Comparison of ENCODE assay signal across 13 mouse cellular contexts in the genomic region with DNA sequence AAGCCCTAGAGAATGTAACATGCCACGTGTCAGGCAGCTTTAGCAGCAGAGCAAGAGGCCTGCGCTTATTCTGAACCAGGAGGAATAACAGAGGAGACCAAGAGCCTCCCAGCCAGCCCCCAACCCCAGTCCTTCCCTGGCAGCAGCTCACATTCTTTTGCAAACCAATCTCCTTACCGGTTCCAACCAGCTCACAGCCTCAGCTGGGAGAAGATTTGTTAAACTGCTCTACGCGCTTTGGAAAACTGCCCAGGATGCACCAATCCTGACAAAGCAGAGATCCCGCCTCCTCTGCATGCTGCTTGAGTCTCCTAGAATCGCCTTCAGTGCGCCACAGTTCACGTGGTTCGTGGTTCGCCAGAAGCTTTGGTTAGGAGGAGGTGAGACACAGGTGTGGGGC. TPM values are rescaled to one million over a fixed set of nuclear protein-coding genes. Genes with fewer than 3 reads are reported as not detected.
DNase-seq lines count a peak whose midpoint lies in the region; ATAC-seq lines count a peak whose summit lies in the region.
"Had no signal": no experiment of that assay in that cellular context is flagged by ENCODE, and none has a peak within 500 bp of the region (broad histone marks: within the 10 kb centered on the region; RNA-seq: fewer than 3 reads in every experiment).

No protein-coding gene starts in this region.

- H3K27ac ChIP-seq in midbrain, embryonic 11.5 days (ENCODE audit: low read depth, low read length) = no peak overlapping the region
- no peak overlapping the region for H3K27ac ChIP-seq in midbrain, embryonic 16.5 days (ENCODE audit: low read length)
- no peak overlapping the region for H3K27ac ChIP-seq in hindbrain, embryonic 16.5 days (ENCODE audit: low read depth, low read length)
- H3K27ac ChIP-seq: liver, embryonic 15.5 days had no signal

- no peak for ATAC-seq in midbrain, embryonic 11.5 days (ENCODE audit: low FRiP score)
- ATAC-seq in midbrain, embryonic 16.5 days = no peak
- ATAC-seq in hindbrain, embryonic 16.5 days = peak; percentile 69
- ATAC-seq in CD4-positive, CD25-positive, alpha-beta regulatory T cell, adult 4 months = no peak

- 50% methylated on average over 11 of the region's 11 CpGs for WGBS in midbrain, embryonic 11.5 days
- WGBS in midbrain, embryonic 16.5 days = 43% methylated on average over 11 of the region's 11 CpGs
- 33% methylated on average over 11 of the region's 11 CpGs for WGBS in hindbrain, embryonic 16.5 days

- no peaks in the 10 kb centered on the region for H3K36me3 ChIP-seq in midbrain, embryonic 11.5 days (ENCODE audit: control insufficient read depth, insufficient read depth, low read length)
- no peaks in the 10 kb centered on the region for H3K36me3 ChIP-seq in midbrain, embryonic 16.5 days (ENCODE audit: control insufficient read depth, insufficient read depth, low read length)
- H3K36me3 ChIP-seq in hindbrain, embryonic 16.5 days (ENCODE audit: control insufficient read depth, insufficient read depth, low read length) = no peaks in the 10 kb centered on the region
- H3K36me3 ChIP-seq: liver, embryonic 15.5 days had no signal

- H3K27me3 ChIP-seq in midbrain, embryonic 11.5 days (ENCODE audit: control insufficient read depth, insufficient read depth, low read length) = peaks cover 11% of the 10 kb centered on the region; the same call in 1 of the 2 replicates
- peaks cover 4% of the 10 kb centered on the region for H3K27me3 ChIP-seq in midbrain, embryonic 16.5 days (ENCODE audit: control insufficient read depth, insufficient read depth, low read depth, low read length)
- no peaks in the 10 kb centered on the region; the same call in 1 of the 2 replicates for H3K27me3 ChIP-seq in hindbrain, embryonic 16.5 days (replicated peaks; ENCODE audit: control insufficient read depth, insufficient read depth, low read length)

- no peaks in the 10 kb centered on the region for H3K9me3 ChIP-seq in midbrain, embryonic 11.5 days (ENCODE audit: control insufficient read depth, low read length)
- no peaks in the 10 kb centered on the region for H3K9me3 ChIP-seq in midbrain, embryonic 16.5 days (replicated peaks; ENCODE audit: control insufficient read depth, low read length, poor library complexity, severe bottlenecking)
- H3K9me3 ChIP-seq in hindbrain, embryonic 16.5 days (ENCODE audit: control insufficient read depth, low read length) = no peaks in the 10 kb centered on the region
- H3K9me3 ChIP-seq: liver, embryonic 15.5 days had no signal

- H3K4me3 ChIP-seq in midbrain, embryonic 11.5 days (ENCODE audit: low read depth, low read length) = no peak overlapping the region
- H3K4me3 ChIP-seq in midbrain, embryonic 16.5 days (ENCODE audit: low read depth, low read length) = no peak overlapping the region
- H3K4me3 ChIP-seq in hindbrain, embryonic 16.5 days (ENCODE audit: low read length) = no peak overlapping the region
- H3K4me3 ChIP-seq: erythroblast, embryonic 14.5 days; liver, embryonic 15.5 days had no signal

- H3K4me1 ChIP-seq in midbrain, embryonic 11.5 days (ENCODE audit: control insufficient read depth, insufficient read depth, low read length) = peaks cover 16% of the 10 kb centered on the region
- H3K4me1 ChIP-seq in midbrain, embryonic 16.5 days (ENCODE audit: control insufficient read depth, insufficient read depth, low read length) = peaks cover 5% of the 10 kb centered on the region; the same call in 1 of the 2 replicates
- H3K4me1 ChIP-seq in hindbrain, embryonic 16.5 days (ENCODE audit: control insufficient read depth, insufficient read depth, low read depth, low read length) = peaks cover 6% of the 10 kb centered on the region
- H3K4me1 ChIP-seq: liver, embryonic 15.5 days had no signal

- H3K9ac ChIP-seq in midbrain, embryonic 11.5 days (ENCODE audit: low read length) = no peak overlapping the region
- no peak overlapping the region for H3K9ac ChIP-seq in midbrain, embryonic 16.5 days (ENCODE audit: low read depth, low read length)
- H3K9ac ChIP-seq in hindbrain, embryonic 16.5 days (ENCODE audit: low read depth, low read length) = no peak overlapping the region
- H3K9ac ChIP-seq: liver, embryonic 15.5 days had no signal

- no peak overlapping the region for H3K4me2 ChIP-seq in midbrain, embryonic 11.5 days
- no peak overlapping the region for H3K4me2 ChIP-seq in midbrain, embryonic 16.5 days (ENCODE audit: low read length)
- no peak overlapping the region for H3K4me2 ChIP-seq in hindbrain, embryonic 16.5 days (ENCODE audit: low read length)
- H3K4me2 ChIP-seq: heart, embryonic 11.5 days; liver, embryonic 15.5 days had no signal

- DNase-seq in frontal cortex, postnatal 36 days (ENCODE audit: low spot score in 2 of 2) = peak; percentile 11 to 35
- DNase-seq in frontal cortex, postnatal 25 days (ENCODE audit: low spot score in 2 of 2) = no peak
- peak; percentile 64 for DNase-seq in midbrain, embryonic 11.5 days (ENCODE audit: low spot score, missing footprints)
- peak; percentile 23 for DNase-seq in right cerebral cortex, postnatal 25 days
- DNase-seq in gastrocnemius, postnatal 10 days = no peak
- DNase-seq: kidney, adult 18-20 months had no signal

RNA-seq across cellular contexts. Expression of a gene that starts 51.8 kb away (rescaled TPM):
- polyA plus RNA-seq in midbrain, embryonic 11.5 days (2014; fragmentation: Nextera tagmentation; extraction: Ambion mirVana) = not detected in 2 replicates
- not detected in 2 replicates for polyA plus RNA-seq in midbrain, embryonic 16.5 days (2015; fragmentation: Nextera tagmentation; extraction: Ambion mirVana)
- not detected in 2 replicates for polyA plus RNA-seq in hindbrain, embryonic 16.5 days (2015; fragmentation: Nextera tagmentation; extraction: Ambion mirVana)
- polyA plus RNA-seq in CD4-positive, CD25-positive, alpha-beta regulatory T cell, adult 4 months (2017; shearing (Covaris generic)) = not detected
- total RNA-seq in gastrocnemius, postnatal 10 days (2021) = not detected
- total RNA-seq: layer of hippocampus, postnatal 25 days had no signal
- polyA plus RNA-seq: erythroblast, embryonic 14.5 days; heart, embryonic 11.5 days; liver, embryonic 15.5 days had no signal

Comparison
In these comparisons a context has a peak if more than half of its experiments do, and no peak if none do; other contexts are left out.
1. DNase-seq: peak in frontal cortex, postnatal 36 days (2 of 2), midbrain, embryonic 11.5 days (single experiment) and right cerebral cortex, postnatal 25 days (single experiment); none in frontal cortex, postnatal 25 days (0 of 2) and gastrocnemius, postnatal 10 days (single experiment).